Mouse (Mus musculus): Measurements from ENCODE around the gene Nup107.
A peak's percentile ranks its signal among the peaks of the same experiment; 100 is the strongest.
"Not testable (repeated sequence)": the region's sequence is repeated elsewhere in the genome, so short reads cannot be mapped to it uniquely, and the experiment has no call there.

Gene Nup107

DNA sequence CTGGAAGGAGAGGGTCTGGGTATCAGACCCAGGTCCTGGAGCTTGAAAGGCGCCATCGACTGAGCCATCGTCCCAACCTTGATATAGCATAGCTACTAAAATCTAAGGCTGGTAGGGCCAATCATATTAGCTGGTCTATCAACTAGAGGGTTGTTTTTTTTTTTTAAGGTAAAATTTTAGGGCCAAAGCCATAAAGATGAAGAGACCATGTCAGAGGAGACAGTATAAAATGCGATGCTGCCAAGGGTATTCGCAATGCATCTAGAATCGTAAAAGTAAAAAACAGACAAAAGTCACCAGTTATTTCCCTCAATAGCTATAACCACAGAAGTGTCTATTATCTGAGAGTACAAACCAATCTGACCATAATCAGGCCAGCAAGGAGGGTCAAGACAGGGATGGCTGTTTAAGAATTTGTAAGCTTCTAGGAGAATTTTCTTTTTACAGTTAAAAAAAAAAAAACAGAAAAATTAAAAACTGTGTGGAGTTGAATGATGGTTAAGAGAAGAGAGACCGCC, 40.1 kb downstream of the Nup107 start:
- no peak for DNase-seq (ENCODE audit: low spot score)

DNA sequence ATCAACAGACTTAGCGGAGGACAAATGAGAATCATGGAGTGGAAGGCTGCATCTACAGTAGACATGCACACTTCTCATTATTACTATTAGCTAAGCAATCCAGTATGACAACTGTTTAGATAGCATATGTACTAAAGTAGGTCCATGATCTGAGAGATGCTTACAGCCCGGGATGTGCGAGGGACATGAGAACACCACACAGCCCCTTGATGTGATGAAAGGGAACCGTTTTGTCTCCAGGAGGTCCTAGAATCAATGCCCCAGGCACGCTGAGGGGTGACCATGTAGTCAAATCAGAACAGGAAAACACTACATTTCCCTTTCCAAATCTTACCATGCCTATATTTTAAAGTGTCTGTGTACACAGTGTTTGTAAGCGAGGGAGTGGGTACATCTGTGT, 40.8 kb downstream of the Nup107 start:
- DNase-seq (ENCODE audit: low spot score), result no peak

DNA sequence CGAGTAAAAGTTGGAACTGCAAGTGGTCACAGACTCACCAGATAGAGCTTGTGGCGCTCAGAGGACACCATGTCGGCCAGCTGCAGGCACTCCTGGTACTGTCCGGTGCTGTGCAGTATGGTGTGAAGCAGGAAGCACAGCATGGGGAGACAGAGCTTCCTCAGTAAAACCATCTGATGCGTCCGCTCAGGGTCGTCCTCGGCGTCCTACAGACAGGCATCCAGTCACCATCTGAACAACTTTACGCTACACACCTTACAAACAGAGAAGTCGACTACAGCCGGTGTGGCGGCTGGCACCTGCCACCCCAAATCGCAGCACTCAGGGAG, 41.3 kb downstream of the Nup107 start:
- no peak for DNase-seq (ENCODE audit: low spot score)

DNA sequence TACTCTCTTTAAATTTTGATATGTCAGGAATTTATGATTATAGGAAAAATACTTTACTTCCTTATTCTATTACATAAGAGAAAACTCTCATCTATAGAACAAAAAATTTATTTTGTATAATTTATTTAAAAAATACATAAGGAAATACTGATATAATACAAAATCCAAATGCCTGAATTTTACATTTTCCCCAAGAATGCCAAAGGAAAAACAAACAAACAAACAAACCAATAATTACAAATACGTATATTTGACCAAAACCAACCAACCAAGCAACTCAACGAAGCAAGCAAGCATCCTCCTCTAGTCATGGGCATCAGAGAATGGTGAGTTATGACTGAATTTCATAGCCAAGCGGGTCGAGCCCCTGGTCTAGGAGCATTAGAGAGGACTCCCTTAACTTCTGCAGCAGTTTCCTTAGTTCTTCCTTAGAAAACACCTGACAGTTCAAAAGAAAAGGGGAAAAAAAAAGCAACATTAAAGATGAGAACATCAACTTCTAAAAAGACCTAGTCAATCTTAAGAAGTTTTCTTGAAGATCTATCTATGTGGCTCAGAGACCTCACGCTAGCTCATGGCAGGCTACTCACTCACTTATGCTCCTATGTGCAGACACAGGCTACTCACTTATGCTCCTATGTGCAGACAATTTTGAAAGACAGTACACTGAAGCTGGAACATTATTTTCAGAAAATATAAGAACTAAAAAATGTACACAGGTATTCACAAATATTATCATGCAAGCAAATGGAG, 41.8 kb downstream of the Nup107 start:
- no peak for DNase-seq (ENCODE audit: low spot score)

DNA sequence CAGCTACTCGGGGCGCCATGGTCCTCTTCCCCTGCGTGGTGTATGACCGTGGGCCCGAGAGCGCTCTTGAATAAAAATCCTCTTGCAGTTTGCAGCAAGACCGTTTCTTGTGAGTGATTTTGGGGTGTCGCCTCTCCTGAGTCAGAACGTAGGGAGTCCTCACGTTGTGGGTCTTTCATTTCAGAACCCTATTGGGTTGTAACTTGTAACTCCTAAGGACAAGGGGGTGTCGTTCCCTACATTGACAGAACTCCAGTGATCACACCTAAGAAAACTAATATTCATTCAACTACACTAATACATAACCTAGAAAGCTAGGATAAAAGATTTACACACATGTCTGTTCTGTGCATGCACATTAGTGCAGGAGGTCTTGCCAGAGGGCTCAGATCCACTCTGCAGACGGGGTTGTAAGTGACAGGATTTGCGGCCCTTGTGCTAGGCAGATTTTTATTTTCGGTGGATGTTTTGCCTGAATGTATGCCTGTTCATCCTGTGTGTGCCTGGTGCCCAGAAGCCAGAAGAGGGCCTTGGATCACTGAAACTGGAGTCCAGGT, 42.6 kb downstream of the Nup107 start:
- no peak for DNase-seq (ENCODE audit: low spot score)

DNA sequence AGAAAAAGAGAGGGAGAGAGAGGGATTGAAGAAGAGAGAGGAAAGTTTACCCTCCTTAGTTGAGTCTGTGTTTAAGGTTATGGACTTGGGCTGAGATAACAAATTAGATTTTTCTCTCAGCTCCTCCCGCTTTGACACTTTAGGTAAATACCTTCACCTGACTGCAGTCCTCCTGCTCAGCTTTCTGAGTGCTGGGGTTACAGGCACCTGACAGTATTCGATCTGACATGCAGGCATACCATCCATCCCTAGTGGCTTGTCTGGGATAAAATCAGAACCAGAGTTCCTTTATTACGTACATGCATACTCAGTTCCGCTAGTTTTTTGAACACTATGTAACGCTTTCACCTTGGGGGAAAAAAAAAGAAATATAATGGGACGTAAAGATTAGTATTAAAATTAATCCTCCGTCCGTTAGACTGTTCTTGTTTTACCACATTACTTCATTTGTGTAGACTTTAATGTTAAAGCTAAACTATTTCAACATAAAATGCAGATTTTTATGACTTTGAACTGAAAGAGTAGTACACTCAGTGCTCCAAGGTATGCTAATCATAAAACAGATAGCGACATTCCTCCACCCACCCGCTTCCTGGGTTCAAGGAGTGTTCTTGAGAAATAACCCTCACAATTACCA, 43.3 kb downstream of the Nup107 start:
- DNase-seq (ENCODE audit: low spot score), result no peak

DNA sequence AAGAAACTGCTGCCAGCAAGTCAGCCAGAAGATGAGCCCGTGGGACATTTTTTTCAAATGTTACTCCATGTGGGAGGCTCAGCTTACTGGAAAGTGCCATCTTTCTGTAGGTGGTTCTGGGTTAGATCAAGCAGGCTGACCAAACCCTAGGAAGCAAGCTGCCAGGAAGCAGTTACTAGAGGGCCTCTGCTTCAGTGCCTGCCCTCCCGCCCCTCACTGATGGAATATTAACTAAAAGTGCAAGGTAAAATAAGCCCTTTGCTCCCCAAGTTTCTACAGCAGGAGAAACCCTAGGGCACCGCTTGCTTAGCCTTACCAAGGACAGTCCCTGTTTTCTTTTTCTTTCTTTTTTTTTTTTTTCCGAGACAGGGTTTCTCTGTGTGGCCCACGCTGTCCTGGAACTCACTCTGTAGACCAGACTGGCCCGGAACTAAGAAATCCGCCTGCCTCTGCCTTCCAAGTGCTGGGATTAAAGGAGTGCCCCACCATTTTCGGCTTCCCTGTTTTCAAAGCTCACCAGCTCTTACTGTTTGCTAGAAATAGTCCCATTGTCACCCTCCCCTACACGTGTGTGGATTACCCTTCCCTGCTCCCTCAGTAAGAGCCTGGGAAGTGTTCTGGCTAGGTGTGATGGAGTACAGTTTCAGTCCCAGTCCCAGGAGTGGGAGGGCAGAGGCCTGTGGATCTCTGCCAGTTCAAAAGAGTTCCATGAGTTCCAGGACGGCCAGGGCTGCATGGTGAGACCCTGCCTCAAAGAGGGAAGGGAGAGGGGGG, 44.0 kb downstream of the Nup107 start:
- DNase-seq (ENCODE audit: low spot score), result no peak

DNA sequence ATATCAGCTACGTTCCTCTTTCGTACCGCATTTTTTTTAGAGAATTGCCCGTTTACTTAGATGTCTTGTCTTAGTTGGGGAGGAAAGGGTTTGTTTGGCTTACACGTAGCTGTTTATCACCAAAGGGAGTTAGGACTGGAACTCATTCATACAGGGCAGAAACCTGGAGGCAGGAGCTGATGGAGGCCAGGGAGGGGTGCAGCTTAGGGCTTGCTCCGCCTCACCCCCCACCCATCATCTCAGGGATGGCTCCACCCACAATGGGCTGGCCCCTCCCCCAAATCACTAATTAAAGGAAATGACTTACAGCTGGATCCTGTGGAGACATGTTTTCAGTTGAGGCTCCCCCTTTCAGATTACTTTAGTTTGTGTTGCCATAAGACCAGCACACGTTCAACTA, 44.8 kb downstream of the Nup107 start:
- no peak for DNase-seq (ENCODE audit: low spot score)

DNA sequence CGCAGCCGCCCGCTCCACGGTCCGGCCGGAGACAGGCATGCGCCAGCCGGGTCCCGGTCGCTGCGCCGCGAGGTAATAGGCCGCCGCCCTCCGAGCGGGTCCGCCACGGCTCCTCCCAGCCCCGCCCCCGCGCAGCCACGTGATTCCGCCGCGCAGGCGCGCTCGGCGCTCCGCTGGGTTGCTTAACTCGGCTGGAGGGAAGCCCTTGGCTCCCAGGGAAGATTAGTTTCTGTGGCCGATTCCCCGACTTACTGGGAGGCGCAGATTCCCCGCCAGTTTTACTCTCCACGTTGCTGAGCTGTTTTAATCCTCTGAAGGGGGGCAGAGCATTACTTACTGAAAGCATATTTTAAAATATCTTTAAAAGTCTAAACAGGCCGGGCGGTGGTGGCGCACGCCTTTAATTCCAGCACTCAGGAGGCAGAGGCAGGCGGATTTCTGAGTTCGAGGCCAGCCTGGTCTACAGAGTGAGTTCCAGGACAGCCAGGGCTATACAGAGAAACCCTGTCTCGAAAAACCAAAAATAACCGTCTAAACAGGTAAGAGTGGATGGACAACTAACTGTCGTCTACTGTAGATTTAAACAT, 46.1 kb downstream of the Nup107 start, which contains the start of gene Slc35e3:
Slc35e3 (minus strand) TSS at position 69 of the 587 bp plus-strand sequence.
- peak; percentile 98 for DNase-seq (ENCODE audit: low spot score)

DNA sequence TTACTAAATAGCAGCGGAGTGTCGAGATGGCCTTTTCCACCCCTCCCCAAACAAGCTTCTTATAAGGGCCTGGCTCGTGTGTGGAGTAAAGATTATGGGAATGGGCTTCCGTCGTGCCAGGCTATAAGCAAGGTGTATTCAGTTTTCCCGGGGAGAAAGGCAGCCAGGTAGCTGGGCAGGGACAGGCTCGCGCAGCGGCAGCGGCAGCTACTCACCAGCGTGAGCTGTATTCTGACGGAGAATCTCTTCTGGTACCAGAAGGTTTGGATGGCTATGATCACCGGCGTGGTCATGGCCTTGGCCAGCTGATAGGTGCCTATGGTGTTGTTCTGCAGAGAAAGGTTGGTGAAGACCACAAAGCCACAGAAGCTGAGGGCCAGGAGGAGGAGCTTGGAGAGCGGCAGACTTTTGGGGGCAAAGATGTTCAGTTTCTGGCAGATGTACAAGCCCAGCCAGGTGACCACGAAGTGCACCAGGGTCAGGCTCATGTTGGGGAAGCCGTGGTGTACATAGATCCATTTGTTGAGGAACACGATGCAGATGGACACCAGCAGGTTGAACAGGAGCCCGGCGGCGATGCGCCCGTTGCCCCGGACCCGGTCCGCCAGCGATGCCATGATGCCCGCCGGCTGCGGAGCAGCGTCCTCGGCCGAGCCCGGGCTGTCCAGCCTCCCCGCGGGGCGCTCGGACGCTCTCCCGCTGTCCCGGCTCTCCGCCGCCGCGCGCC, 46.8 kb downstream of the Nup107 start:
- DNase-seq (ENCODE audit: low spot score), result not testable (repeated sequence)

DNA sequence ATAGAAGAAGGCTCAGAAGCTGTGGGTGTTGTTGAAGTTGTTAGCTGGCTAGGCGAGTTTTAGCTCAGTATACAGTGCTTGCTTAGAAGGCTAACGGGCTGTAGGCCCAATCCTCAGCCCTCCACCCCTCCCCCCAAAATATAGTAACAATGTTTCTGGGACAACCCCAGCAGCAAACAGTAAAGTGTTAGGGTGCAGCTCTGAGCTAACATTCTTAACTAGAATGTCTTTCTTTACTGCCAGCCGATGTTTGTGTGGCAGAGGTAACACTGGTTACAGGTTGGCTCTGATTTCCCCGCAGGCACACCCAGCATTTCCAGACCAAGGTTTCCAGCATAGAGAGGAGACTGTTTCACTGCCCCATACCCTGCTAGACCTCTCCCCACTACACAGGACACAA, 48.6 kb downstream of the Nup107 start:
- no peak for DNase-seq (ENCODE audit: low spot score)

DNA sequence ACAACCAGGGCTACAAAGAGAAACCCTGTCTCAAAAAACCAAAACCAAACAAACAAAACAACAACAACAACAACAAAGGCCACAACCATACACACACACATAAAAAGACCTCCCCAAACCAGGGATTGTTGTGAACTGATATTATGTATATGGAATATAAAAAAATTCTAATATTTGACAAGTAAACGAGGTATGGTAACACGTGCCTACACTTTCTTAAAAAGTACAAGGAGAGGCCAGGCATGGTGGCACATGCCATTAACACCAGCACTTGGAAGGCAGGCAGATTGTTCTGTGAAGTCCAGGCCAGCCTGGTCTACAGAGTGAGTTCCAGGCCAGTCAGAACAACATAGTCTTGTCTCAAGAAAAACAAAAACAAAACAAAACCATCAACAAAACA, 49.3 kb downstream of the Nup107 start:
- DNase-seq (ENCODE audit: low spot score), result no peak

DNA sequence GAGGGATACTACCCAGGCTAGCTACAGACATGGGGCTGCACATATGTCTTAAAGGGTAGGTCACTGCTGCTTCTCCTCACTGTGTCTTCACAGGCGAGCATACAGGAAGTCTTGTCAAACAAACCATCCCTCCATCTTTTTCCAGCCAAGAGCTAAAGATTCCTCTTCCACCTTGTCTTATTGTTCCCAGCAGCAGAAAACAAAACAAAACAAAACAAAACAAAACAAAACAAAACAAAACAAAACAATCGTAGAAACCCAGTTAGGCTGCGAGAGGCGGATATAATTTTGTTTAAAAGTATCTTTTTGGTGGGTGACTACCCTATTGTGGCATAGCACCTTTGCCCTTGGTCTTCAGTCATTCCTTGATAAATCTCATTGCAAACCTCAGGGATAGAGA, 49.9 kb downstream of the Nup107 start:
- no peak for DNase-seq (ENCODE audit: low spot score)

DNA sequence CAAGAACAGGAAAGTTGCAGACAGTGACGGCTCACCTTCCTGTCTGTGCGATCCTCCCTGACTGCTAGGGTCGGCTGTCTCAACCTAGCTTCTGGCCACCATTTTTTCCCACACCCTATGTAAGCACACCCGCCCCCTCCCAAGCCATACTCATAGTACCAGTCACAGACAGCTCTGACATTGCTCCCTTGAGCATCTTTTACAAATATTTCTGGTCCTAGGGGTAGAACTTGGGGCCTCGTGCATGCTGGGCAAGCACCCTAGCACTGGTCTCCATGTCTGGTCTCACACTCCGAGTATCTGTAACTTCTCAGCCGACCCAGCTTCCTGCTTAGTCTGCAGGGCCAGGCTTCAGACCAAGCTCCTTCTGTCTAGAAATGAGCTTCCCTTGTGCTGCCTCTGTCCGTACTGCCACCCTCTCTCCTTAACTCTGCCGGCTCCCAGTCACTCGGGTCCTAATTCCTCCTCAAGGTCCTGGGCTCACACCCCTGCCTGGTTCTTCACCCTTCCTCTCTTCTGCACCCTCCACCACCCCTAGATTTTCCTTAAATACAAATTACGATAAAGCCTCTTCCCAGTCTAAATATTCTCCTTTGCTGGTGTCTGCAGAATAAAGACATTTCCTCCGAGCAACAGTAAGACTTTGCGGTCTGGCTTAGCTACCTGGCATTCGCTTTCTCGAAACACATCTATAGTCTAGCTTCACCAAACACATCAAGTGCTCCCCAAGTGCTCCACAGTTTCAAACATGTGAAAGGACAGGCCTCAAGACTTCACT, 50.6 kb downstream of the Nup107 start:
- no peak for DNase-seq (ENCODE audit: low spot score)

DNA sequence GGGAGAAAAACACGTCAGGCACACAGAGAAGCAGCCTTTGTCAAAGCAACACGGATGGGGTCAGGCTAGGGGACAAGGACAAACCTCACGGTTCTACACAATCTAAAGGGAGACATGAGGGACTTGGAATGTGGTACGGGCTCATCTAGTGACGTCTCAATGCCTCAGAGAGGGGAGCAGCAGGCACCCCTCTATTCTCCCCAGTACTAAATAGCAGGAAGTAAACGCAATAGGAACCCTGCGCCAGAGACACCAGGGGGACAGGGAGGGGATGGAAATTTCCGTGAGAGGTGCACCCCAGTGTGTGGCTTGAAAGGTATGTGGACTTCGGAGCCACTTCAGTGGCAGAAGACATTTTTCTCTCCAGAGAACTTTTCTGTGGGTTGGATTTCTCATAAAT, 51.6 kb downstream of the Nup107 start:
- DNase-seq (ENCODE audit: low spot score), result no peak

DNA sequence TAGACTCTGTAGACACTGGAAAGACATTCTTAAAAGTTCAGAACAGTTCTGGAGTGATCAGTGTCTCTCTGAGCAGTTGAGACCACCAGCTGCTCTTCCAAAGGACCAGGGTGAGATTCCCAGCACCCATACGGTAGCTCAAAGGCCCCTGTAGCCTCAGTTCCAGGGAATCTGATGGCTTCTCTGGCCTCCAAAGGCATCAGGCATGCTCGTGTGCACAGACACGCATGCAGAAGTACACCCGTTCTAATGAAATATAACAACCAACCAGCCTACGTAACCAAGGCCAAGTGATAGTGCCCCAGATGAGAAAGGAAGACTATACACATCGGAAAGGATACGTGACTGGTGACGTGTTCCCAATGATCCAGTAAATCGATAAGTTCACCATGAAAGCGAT, 52.3 kb downstream of the Nup107 start:
- DNase-seq (ENCODE audit: low spot score), result no peak

DNA sequence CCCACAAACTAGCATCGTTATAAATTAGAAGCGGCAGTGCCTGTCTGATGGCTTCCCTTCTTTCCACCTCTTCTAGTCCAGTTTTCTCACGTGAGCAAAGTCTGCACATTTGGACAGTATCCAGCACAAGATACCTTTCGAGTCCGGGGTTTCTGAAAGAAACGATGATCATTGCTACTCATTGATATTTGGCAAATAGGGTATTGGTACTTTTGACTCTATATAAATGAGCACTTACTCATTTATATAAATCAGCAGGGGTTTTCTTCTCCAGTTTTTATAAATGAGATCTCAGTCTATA, 52.9 kb downstream of the Nup107 start:
- no peak for DNase-seq (ENCODE audit: low spot score)

DNA sequence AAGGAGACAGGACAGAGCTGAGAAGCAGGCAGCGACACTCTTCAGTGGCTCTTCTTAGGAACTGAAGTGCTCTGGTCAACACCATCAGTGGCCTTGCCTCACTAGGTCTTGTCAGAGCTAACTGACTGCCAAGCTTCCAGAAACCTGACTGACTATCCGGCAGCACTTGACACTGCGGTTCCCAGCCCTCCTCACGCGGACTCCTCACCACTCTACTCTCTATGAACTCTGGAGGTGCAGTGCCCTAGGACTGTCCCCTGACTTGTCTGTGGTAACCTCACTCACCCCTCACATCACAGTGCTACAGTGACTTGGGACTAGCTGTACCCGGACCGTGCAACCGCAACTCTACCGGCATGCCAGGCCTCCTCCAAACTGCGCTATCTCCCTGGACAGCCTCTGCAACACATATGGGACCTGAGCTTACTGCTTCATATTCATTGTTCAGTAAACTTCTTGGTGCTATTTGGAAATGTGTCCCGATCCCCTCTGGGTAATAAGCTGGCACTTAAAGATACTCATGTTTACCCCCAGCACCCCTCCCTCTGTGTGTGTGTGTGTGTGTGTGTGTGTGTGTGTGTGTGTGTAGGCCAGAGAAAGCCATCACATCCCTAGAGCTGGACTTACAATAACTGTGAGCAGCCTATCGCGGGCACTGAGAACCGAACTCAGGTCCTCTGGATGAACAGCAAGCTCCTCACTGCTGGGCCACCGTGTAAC, 53.4 kb downstream of the Nup107 start:
- DNase-seq (ENCODE audit: low spot score), result no peak

DNA sequence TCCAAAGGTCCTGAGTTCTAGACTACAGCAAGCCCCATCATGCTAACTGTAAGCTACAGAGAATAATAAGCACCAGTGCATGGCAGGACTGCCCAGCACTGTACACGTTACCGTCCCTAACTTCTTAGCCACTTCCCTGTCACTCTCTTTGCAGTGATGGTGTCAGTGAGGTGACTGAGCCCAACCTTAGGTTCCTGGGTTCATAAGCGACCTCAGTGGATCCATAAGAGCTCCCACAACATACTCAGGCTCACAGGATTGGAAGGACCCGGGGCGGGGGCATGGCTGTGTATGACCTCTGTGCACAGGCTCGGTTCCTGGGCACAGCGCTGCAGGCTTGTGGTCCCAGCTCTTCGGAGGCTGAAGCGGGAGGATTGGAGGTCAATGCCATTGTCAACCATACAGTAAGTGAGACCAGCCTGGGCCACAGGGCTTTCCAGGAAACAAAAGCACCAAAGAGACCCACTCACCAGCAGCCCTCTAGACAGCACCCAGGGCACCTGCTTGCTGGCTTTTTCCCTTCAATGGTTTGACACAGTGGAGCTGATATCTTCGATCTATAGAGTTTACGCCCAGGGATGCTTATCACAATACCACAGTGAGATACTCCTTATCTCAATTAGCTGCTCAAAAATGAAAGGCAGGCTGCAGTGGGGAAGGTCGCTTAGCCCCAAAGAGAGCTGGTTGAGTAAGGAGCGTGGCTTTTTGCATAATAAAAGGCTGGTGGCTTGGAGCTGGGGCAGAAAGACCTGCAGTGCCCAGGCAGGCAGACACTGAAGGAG, 54.2 kb downstream of the Nup107 start:
- no peak for DNase-seq (ENCODE audit: low spot score)

DNA sequence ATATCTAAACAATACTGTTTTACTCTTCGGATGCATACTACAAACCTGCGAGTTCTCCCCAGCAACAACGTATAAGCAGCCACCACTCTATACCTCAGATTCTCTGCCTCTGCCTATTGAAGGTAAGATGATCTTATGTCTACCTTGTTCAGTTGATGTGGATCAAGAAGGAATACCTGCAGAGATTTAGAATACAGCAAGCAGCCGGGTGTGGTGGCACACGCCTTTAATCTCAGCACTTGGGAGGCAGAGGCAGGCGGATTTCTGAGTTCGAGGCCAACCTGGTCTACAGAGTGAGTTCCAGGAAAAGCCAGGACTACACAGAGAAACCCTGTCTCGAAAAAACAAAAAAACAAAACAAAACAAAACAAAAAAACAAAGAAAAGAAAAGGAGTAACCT, 55.0 kb downstream of the Nup107 start:
- DNase-seq (ENCODE audit: low spot score), result not testable (repeated sequence)
